Mouse (Mus musculus): Measurements from ENCODE around the gene Nutm1.
"Not testable (repeated sequence)": the region's sequence is repeated elsewhere in the genome, so short reads cannot be mapped to it uniquely, and the experiment has no call there.

The Nutm1 gene

GRCm38 (mm10) chr2:112259241-112259962 is at the start of gene Nutm1:
TSS of gene Nutm1 (minus strand) at chr2:112259291.
- DNase-seq (ENCODE audit: low spot score): no peak

GRCm38 (mm10) chr2:112308671-112309070 is 49.6 kb upstream of the Nutm1 start:
- DNase-seq (ENCODE audit: low spot score): no peak

- no peak for DNase-seq (ENCODE audit: low spot score)
Observed at GRCm38 (mm10) chr2:112298221-112298620, 39.1 kb upstream of the Nutm1 start.

DNA sequence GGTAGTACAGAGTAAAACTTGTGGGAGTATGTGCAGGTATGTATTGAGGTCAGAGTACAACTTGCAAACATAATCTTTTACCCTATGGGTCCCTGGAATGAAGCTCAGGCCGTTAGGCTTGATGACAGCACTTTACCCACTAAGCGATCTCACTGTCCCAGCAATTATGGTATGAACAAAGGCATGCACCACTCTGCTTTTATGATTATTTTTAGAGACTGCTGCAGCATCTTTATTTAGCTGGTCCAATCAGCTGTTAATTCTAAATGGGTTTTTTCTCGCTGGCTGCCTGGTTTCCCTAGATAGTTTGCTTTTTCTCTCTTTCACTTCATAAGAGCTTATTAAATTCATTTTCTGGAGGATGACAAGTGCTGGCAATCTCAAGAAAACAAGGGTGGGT is 37.1 kb upstream of the Nutm1 start:
- DNase-seq (ENCODE audit: low spot score): peak; percentile 28

DNA sequence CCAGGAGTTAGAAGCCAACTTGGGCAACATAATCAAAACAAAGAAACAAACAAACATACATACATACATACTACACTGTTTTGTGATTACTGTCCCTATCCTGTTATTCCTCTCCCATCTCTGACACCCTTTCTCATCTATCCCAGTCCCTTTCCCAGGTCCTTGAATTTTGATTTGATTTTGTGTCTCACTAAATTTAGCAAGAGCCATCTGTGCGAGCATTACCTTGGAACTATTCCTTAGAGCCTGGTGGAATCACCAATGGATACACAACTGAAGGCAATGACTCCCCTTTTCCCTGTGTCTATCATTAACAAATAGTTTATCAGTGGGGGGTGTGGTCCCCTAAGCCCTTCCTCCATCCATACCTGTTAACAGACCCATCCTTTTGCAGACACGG is 33.7 kb upstream of the Nutm1 start:
- no peak for DNase-seq (ENCODE audit: low spot score)

- DNase-seq (ENCODE audit: low spot score): no peak
Observed at GRCm38 (mm10) chr2:112289507-112289906, 30.4 kb upstream of the Nutm1 start.

- no peak for DNase-seq (ENCODE audit: low spot score)
Observed at GRCm38 (mm10) chr2:112287059-112287458, 28.0 kb upstream of the Nutm1 start.

DNA sequence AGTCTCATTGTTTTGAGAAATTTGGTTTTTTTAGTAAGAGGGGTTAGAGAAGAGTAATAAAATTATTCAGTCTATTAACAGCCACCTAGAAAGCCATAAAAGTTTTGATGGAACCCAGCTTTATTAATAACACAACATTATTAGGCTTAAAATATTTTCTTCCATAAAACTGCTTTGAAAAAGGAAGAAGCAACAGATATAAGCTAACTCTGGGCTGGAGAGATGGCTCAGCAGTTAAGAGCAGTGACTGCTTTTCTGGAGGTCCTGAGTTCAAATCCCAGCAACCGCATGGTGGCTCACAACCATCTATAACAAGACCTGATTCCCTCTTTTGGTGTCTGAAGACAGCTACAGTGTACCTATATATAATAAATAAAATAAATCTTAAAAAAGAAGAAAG is 27.0 kb upstream of the Nutm1 start:
- DNase-seq (ENCODE audit: low spot score): not testable (repeated sequence)

DNA sequence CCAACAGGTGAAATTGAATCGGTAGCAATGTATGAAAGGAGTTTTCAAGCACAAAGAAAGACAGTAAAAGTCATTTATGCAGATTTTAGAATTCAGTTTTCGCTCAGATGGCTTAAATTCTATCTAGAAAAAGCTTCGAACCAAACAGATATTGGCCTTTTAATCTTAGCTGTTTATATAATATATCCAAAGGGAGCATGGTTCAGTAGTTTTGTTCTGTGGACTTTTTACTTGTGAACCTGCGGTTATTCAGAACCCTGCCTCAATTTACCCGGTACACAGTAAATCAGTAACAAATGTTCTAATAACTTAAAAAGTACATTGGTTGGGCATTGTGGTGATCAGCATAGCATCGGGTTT is 25.9 kb upstream of the Nutm1 start:
- no peak for DNase-seq (ENCODE audit: low spot score)

GRCm38 (mm10) chr2:112284363-112285030 is 25.4 kb upstream of the Nutm1 start:
- DNase-seq (ENCODE audit: low spot score): no peak

DNA sequence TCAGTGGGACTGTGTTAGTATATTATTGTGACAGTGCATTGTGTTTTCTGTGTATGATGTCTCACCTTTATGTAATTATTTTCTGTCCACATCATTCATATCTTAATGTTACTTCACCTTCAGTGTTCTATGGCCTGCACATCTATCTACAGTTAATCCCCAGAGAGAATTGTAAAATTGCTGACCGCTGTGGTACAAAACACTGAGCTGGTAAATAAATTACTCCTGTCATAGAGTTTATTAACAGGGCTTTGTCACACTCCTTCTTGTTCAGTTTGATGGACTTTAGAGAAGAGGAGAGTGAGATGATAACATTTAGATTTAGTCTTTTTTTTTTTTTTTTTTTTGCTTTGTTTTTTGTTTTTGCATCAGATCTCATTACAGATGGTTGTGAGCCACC is 23.8 kb upstream of the Nutm1 start:
- DNase-seq (ENCODE audit: low spot score): no peak

DNA sequence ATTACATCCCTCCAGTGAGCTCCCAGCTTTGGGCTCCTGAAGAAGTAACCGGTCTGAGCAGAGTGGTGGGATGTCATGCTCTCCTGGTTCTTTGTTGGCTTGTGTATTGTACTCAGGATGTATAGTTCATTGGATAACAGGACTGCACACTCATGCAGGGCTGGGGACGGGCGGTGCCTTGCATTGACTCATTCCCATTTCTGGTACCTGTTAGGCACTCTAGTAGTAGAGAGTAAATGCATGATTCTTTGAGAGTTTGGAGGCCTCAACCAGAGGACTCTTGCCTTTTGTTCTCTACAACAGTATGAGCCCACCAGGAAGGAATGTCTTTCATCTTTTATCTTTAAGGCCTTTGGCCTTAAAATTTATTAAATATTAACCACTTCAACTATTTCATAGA is 17.8 kb upstream of the Nutm1 start:
- DNase-seq (ENCODE audit: low spot score): no peak

GRCm38 (mm10) chr2:112273474-112273873 is 14.4 kb upstream of the Nutm1 start:
- DNase-seq (ENCODE audit: low spot score): no peak

DNA sequence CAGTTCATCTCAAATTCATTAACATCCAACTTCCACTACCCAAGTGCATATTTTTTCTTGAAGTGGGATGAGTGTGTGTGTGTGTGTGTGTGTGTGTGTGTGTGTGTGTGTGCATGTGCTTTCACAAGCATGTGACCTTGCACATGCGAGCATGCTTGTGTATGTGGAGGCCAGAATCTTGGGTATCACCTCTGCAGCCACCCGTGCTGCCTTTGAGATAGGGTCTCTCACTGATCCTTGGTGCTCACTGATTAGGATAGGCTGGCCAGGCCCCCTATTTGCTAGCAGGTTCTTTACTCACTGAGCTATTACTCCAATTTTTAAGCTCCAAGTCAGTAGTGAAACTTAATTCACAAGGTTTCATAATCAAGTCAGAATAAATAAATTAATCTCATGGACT is 13.8 kb upstream of the Nutm1 start:
- DNase-seq (ENCODE audit: low spot score): no peak

- no peak for DNase-seq (ENCODE audit: low spot score)
Observed at GRCm38 (mm10) chr2:112270011-112270410, 10.9 kb upstream of the Nutm1 start.

DNA sequence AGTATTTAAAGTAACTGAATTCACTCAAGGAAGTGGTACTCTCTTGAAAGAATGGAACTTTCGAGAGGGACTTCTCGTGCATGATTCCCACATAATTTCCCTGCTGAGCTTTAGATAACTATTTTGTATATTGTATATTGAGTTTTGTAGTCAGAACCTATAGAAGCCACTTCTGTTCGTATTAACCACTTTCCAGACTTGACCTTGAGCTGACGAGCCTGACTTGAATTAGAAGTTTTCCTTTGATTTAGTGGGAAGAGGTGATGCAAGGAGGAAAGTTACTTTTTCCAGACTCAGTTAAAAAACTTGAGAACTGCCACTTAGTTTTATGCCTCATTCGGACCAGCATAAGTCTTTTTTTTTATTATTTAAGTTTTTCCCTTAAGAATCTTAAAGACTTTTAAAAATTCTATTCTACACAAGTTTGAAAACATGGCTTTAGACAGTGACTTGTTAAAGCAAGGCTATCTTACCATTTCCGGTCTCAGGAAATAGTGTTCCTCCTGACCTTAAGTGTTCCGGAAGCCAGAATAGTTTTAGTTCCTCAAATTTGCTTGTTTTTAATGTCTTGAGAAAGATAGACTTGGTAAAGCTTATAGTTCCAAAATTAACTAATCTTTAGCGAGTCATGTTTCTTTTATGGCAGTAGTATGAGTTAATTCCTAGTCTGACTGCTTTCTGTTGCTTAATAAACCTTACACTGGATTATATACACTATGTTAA is 8.6 kb upstream of the Nutm1 start:
- no peak for DNase-seq (ENCODE audit: low spot score)

GRCm38 (mm10) chr2:112266780-112267179 is 7.7 kb upstream of the Nutm1 start:
- no peak for DNase-seq (ENCODE audit: low spot score)

GRCm38 (mm10) chr2:112266242-112266592 is 7.1 kb upstream of the Nutm1 start, which contains the start of gene Gm21985:
TSS of gene Gm21985 (plus strand) at chr2:112266314.
- DNase-seq (ENCODE audit: low spot score): peak; percentile 54

DNA sequence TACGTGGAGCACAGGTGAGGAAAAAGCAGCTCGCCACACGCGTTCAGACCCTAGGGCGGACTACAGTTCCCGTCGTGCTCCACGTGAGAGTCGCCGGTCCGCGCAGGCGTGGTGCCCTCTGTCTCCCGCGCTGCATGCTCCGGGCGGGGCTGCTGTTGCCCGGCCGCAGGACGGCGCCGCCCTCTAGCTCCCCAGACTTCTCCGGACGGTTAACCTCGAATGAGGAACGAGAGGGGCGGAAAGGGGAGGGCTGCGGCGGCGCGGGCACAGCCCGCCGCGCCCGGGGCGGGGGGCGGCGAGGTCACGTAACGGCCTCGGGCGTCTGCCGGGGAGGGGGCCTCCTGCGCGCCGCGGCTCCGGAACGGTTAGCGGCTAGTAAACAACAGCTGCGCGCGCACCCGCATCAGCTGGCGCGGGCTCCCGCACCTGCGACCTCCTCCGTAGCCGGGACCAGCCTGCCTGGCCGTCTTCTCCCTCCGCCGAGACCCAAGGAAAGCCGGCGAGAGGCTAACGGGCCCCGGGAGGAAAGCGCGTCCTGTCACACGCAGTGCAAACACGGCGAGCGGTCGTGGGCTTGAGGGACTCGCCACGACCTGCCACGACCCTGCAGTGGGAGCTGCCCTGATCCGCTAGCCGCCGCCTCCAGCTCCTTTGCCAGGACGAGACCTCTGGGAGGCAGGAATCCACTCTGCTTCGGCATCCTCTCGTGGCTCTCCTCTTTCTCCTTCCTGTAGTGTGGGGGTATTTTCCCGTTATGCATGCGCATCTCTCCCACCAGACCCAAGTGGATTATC is 6.6 kb upstream of the Nutm1 start, which contains the start of gene Slc12a6:
TSS of gene Slc12a6 (plus strand) at position 378 of the 794 bp plus-strand sequence.
- DNase-seq (ENCODE audit: low spot score): peak; percentile 92

DNA sequence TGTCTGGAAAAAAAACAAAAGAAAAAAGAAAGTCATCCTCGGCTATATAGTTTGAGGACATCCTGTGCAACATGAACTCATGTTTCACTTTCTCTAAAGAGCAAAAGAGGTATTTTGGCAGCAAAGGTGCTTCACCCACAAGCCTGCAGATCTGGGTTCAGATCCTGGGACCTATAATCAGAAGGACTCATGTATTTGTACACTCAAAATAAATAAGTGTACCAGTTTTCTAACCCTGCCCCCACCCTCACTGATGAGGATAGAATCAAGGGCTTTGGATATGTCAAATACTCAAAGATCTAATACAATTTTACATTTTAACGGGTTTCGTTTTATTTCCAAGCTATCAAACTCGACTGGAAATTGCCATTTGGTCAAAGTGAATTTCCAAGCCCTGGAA is 5.3 kb upstream of the Nutm1 start:
- DNase-seq (ENCODE audit: low spot score): no peak

- DNase-seq (ENCODE audit: low spot score): no peak
Observed at GRCm38 (mm10) chr2:112262779-112263295, 3.7 kb upstream of the Nutm1 start.

Data from layer of hippocampus, adult 11-12 months (tissue).